Mouse (Mus musculus): ENCODE measurements around the gene Nedd4. TPM values are rescaled to one million over a fixed set of nuclear protein-coding genes. Genes with fewer than 3 reads are reported as not detected.

The Nedd4 gene
- polyA plus RNA-seq, 1 experiment from 2014 or later, result 478 TPM

GRCm38 (mm10) chr9:72797136-72797621 is 135.0 kb downstream of the Nedd4 start:
- H3K4me3 ChIP-seq (replicated peaks; ENCODE audit: low read length), result no peak overlapping the region

More at GRCm38 (mm10) chr9:72797136-72797621, 135.0 kb downstream of the Nedd4 start:
- Histone ChIP-seq H3K27ac (no peak overlapping the region), H3K4me1 (replicated peaks; ENCODE audit: control insufficient read depth, insufficient read depth, low read length) (no peaks in the 10 kb centered on the region), H3K4me2 (replicated peaks) (no peak overlapping the region), H3K9ac (no peak overlapping the region), H3K36me3 (replicated peaks; ENCODE audit: control insufficient read depth, insufficient read depth) (no peaks in the 10 kb centered on the region), H3K9me3 (ENCODE audit: control insufficient read depth, low read length) (0 out of 2 replicates have a peak, but pooled peaks cover 4% of the 10 kb centered on the region), H3K27me3 (ENCODE audit: control insufficient read depth, insufficient read depth, low read length) (no peaks in the 10 kb centered on the region)
- DNase-seq (ENCODE audit: low spot score) (no peak), ATAC-seq (ENCODE audit: low FRiP score) (no peak)
- 62% methylated on average over 9 of the region's 9 CpGs for WGBS

Other genes with a start within 250 kb of the Nedd4 start
- 5.9 and 10.5 TPM in 2 replicates for gene Mns1, start 224.3 kb upstream of the Nedd4 start, polyA plus RNA-seq (2014; fragmentation: Nextera tagmentation; extraction: Ambion mirVana)
- gene Tex9, start 170.1 kb upstream of the Nedd4 start, polyA plus RNA-seq (2014; fragmentation: Nextera tagmentation; extraction: Ambion mirVana), result 25.4 and 35.9 TPM in 2 replicates
- 24.1 and 24.5 TPM in 2 replicates for gene Rfx7, start 130.1 kb upstream of the Nedd4 start, polyA plus RNA-seq (2014; fragmentation: Nextera tagmentation; extraction: Ambion mirVana)
- gene Prtg, start 144.5 kb downstream of the Nedd4 start, polyA plus RNA-seq (2014; fragmentation: Nextera tagmentation; extraction: Ambion mirVana), result 0.82 and 0.98 TPM in 2 replicates